8 mouse cellular contexts compared by ENCODE assay signal in the genomic region with DNA sequence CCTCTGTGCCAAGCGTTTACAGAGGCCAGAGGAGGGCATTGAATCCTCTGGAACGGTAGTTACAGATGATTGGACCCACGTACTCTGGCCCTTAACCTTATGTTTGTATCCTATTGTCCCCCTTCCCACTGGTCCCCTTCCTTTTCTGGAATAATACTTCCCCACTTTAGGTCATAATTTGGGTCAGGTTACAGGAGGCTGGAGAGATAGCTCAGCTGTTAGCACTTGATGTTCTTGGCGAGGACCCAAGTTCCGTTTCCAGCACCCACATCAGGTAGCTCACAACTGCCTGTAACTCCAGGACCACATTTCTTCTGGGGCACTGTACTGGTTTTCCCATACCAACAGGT. TPM values are rescaled to one million over a fixed set of nuclear protein-coding genes. Genes with fewer than 3 reads are reported as not detected.
DNase-seq lines count a peak whose midpoint lies in the region; ATAC-seq and TF ChIP-seq lines count a peak whose summit lies in the region.

No protein-coding gene starts in this region.

- H3K27ac ChIP-seq in intestine, postnatal 0 days (ENCODE audit: low read depth, low read length), result peak overlapping the region; percentile 97

- peak overlapping the region; percentile 65 for H3K4me3 ChIP-seq in intestine, postnatal 0 days (ENCODE audit: low read depth, low read length)

- DNase-seq in kidney, adult 11 months, result peak; percentile 18
- no peak for DNase-seq in kidney, postnatal 10 days
- peak; percentile 20 for DNase-seq in brain, adult 2 months (ENCODE audit: low read depth, low spot score)
- DNase-seq in gastrocnemius, adult 8-10 months (ENCODE audit: low spot score in 2 of 2), result peak; percentile 36 to 44
- DNase-seq in lung, postnatal 25 days (ENCODE audit: low spot score), result peak; percentile 29
- DNase-seq in c-Kit-positive CD71-positive TER-119-positive erythroid progenitor cells, embryonic 14.5 days (ENCODE audit: low spot score), result no peak
- no peak for DNase-seq in frontal cortex, postnatal 36 days (ENCODE audit: low spot score in 2 of 2)

- 0 out of 2 replicates have a peak, but pooled peaks cover 3% of the 10 kb centered on the region for H3K27me3 ChIP-seq in intestine, postnatal 0 days (replicated peaks; ENCODE audit: control insufficient read depth, insufficient read depth, low read length)

- no peaks in the 10 kb centered on the region for H3K9me3 ChIP-seq in intestine, postnatal 0 days (ENCODE audit: control insufficient read depth)

- H3K4me1 ChIP-seq in intestine, postnatal 0 days (replicated peaks; ENCODE audit: control insufficient read depth, insufficient read depth, low read length), result peaks cover 3% of the 10 kb centered on the region; the same call in 1 of the 2 replicates

- H3K36me3 ChIP-seq in intestine, postnatal 0 days (ENCODE audit: control insufficient read depth, insufficient read depth), result peaks cover 5% of the 10 kb centered on the region; the same call in 1 of the 2 replicates

- peak overlapping the region; percentile 89 for H3K4me2 ChIP-seq in intestine, postnatal 0 days (replicated peaks; ENCODE audit: low read depth)

- 7% methylated on average over 5 of the region's 5 CpGs for WGBS in intestine, postnatal 0 days

- no peak for TF ChIP-seq CTCF in intestine, postnatal 0 days (IDR thresholded peaks at IDR 0.05; ENCODE audit: low read depth)

- peak overlapping the region; percentile 73 for H3K9ac ChIP-seq in intestine, postnatal 0 days (ENCODE audit: low read depth, low read length)

- no peak for ATAC-seq in intestine, postnatal 0 days

RNA-seq across cellular contexts. Expression of a gene that starts 0.7 kb away (rescaled TPM):
- total RNA-seq in gastrocnemius, adult 8-10 months (2022), result 10 to 100 TPM; 12.8 to 14.3 (median 13.8) TPM
- 12.5 and 13.5 TPM in 2 replicates for polyA plus RNA-seq in intestine, postnatal 0 days (2015; fragmentation: Nextera tagmentation; extraction: Ambion mirVana)

RNA-seq across cellular contexts. Expression of a gene that starts 5.2 kb away (rescaled TPM):
- under 1 TPM in 2 of 4 experiments, not detected in 2; 0.02 to 0.08 TPM for total RNA-seq in gastrocnemius, adult 8-10 months (2022)
- not detected in 2 replicates for polyA plus RNA-seq in intestine, postnatal 0 days (2015; fragmentation: Nextera tagmentation; extraction: Ambion mirVana)

RNA-seq across cellular contexts. Expression of a gene that starts 30.2 kb away (rescaled TPM):
- total RNA-seq in gastrocnemius, adult 8-10 months (2022), result 10 to 100 TPM in 2 of 4 experiments, 1 to 10 TPM in 2; 1.2 to 33.0 (median 9.6) TPM
- 0.47 and 0.50 TPM in 2 replicates for polyA plus RNA-seq in intestine, postnatal 0 days (2015; fragmentation: Nextera tagmentation; extraction: Ambion mirVana)

RNA-seq across cellular contexts. Expression of a gene that starts 43.4 kb away (rescaled TPM):
- total RNA-seq in gastrocnemius, adult 8-10 months (2022), result 1 to 10 TPM; 6.3 to 7.6 (median 6.8) TPM
- 13.9 and 17.0 TPM in 2 replicates for polyA plus RNA-seq in intestine, postnatal 0 days (2015; fragmentation: Nextera tagmentation; extraction: Ambion mirVana)

RNA-seq across cellular contexts. Expression of a gene that starts 43.5 kb away (rescaled TPM):
- 10 to 100 TPM in 2 of 4 experiments, 1 to 10 TPM in 2; 8.8 to 12.2 (median 10.3) TPM for total RNA-seq in gastrocnemius, adult 8-10 months (2022)
- polyA plus RNA-seq in intestine, postnatal 0 days (2015; fragmentation: Nextera tagmentation; extraction: Ambion mirVana), result 7.8 and 8.9 TPM in 2 replicates

Comparison
In these comparisons a context has a peak if more than half of its experiments do, and no peak if none do; other contexts are left out.
1. DNase-seq: peak in kidney, adult 11 months (single experiment), brain, adult 2 months (single experiment), gastrocnemius, adult 8-10 months (2 of 2) and lung, postnatal 25 days (single experiment); none in kidney, postnatal 10 days (single experiment), c-Kit-positive CD71-positive TER-119-positive erythroid progenitor cells, embryonic 14.5 days (single experiment) and frontal cortex, postnatal 36 days (0 of 2).